Mouse (Mus musculus) bone marrow, adult 2 months (tissue): Measurements from ENCODE around the gene Svbp.
A peak's percentile ranks its signal among the peaks of the same experiment; 100 is the strongest.

Experiments
- CTCF ChIP-seq: fragments of 200-500 bp; IDR thresholded peaks from 2 replicates; pipeline ENCODE4 v1.5.1; 2011; ENCODE audit warnings: low read length, control low read depth; ENCODE audit not compliant: control insufficient read depth, insufficient read depth
- POLR2A ChIP-seq: fragments of 200-500 bp; IDR thresholded peaks from 2 replicates; pipeline ENCODE4 v1.6.1; 2011; ENCODE audit warnings: low read depth, mild to moderate bottlenecking, control low read depth, low read length, borderline replicate concordance; ENCODE audit not compliant: control insufficient read depth

GRCm38 (mm10) chr4:119167663-119168062 lies 27.4 kb upstream of the Svbp start:
- TF ChIP-seq CTCF (peak; percentile 67), POLR2A (no peak)
